Mouse (Mus musculus): ENCODE results near the gene Zfp629. TPM values are rescaled to one million over a fixed set of nuclear protein-coding genes. Genes with fewer than 3 reads are reported as not detected.

Gene Zfp629
- polyA plus RNA-seq, 1 experiment from 2014 or later: 30.8 TPM

GRCm38 (mm10) chr7:127588011-127588871 is 27.4 kb downstream of the Zfp629 start, which contains the start of the genes Ccdc189 and Rnf40:
Ccdc189 (minus strand) TSS chr7:127588595.
Rnf40 (plus strand) TSS chr7:127588767.
- Histone ChIP-seq H3K36me3 (peaks cover 58% of the 10 kb centered on the region), H3K4me2 (replicated peaks) (peak within 1 kb of the TSS; percentile 91), H3K27ac (peak within 1 kb of the TSS; percentile 78), H3K4me1 (replicated peaks) (peaks cover 20% of the 10 kb centered on the region), H3K9ac (replicated peaks) (peak within 1 kb of the TSS; percentile 90), H3K4me3 (replicated peaks) (peak within 1 kb of the TSS; percentile 94), H3K9me3 (no peaks in the 10 kb centered on the region), H3K27me3 (no peaks in the 10 kb centered on the region)
- peak; percentile 98 for ATAC-seq
- WGBS: under 1% methylated on average over 50 of the region's 50 CpGs

GRCm38 (mm10) chr7:127587196-127587595 is 28.4 kb downstream of the Zfp629 start:
- 74% methylated on average over 5 of the region's 5 CpGs for WGBS
- peaks cover 58% of the 10 kb centered on the region for H3K36me3 ChIP-seq
- no peak for ATAC-seq

GRCm38 (mm10) chr7:127586149-127586548 is 29.4 kb downstream of the Zfp629 start:
- no peak for ATAC-seq

More at GRCm38 (mm10) chr7:127587196-127587595, 28.4 kb downstream of the Zfp629 start:
- H3K4me1 ChIP-seq (replicated peaks): peaks cover 20% of the 10 kb centered on the region
- 0 out of 2 replicates have a peak overlapping the region, but pooled peaks have one; percentile 58 for H3K9ac ChIP-seq (replicated peaks)
- H3K9me3 ChIP-seq: no peaks in the 10 kb centered on the region
- peak overlapping the region; percentile 91 for H3K4me2 ChIP-seq (replicated peaks)
- no peak overlapping the region for H3K27ac ChIP-seq
- H3K27me3 ChIP-seq: no peaks in the 10 kb centered on the region
- H3K4me3 ChIP-seq (replicated peaks): peak overlapping the region; percentile 94

GRCm38 (mm10) chr7:127585031-127585430 is 30.6 kb downstream of the Zfp629 start:
- no peak for ATAC-seq
- no peaks in the 10 kb centered on the region for H3K9me3 ChIP-seq
- no peaks in the 10 kb centered on the region for H3K27me3 ChIP-seq
- H3K9ac ChIP-seq (replicated peaks): no peak overlapping the region
- H3K36me3 ChIP-seq: peaks cover 47% of the 10 kb centered on the region
- no peak overlapping the region for H3K4me2 ChIP-seq (replicated peaks)
- H3K4me3 ChIP-seq (replicated peaks): no peak overlapping the region
- H3K27ac ChIP-seq: no peak overlapping the region
- WGBS: 92% methylated on average over 7 of the region's 7 CpGs
- H3K4me1 ChIP-seq (replicated peaks): peaks cover 20% of the 10 kb centered on the region

More at GRCm38 (mm10) chr7:127586149-127586548, 29.4 kb downstream of the Zfp629 start:
- no peak overlapping the region for H3K4me2 ChIP-seq (replicated peaks)
- peaks cover 53% of the 10 kb centered on the region for H3K36me3 ChIP-seq
- peaks cover 20% of the 10 kb centered on the region for H3K4me1 ChIP-seq (replicated peaks)
- no peak overlapping the region for H3K9ac ChIP-seq (replicated peaks)
- H3K27me3 ChIP-seq: no peaks in the 10 kb centered on the region
- 91% methylated on average over 6 of the region's 6 CpGs for WGBS
- no peak overlapping the region for H3K27ac ChIP-seq
- H3K9me3 ChIP-seq: no peaks in the 10 kb centered on the region
- no peak overlapping the region for H3K4me3 ChIP-seq (replicated peaks)

DNA sequence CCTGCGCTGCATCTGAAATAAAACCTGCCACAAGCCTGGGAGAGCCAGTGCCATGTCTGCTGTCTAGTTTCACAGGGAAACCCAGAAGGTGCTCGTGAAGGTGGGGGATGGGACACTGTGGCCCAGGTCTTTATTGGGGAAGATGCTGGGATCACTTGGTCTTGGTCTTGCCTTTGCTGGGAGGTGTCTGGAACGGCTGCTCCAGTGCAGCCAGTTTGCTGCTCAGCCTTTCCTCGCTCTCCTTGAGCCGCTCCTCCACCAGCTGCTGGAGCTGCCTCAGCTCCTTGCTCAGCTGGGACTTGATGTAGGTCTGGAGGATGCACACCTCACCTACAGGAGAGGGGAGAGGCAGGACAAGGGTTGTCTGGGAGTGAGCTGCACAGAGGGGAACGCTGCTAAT is 32.3 kb downstream of the Zfp629 start:
- ATAC-seq: no peak
- Histone ChIP-seq H3K36me3 (peaks cover 55% of the 10 kb centered on the region), H3K4me1 (replicated peaks) (peaks cover 10% of the 10 kb centered on the region), H3K27ac (no peak overlapping the region), H3K9ac (replicated peaks) (no peak overlapping the region), H3K4me2 (replicated peaks) (no peak overlapping the region), H3K4me3 (replicated peaks) (no peak overlapping the region), H3K27me3 (no peaks in the 10 kb centered on the region), H3K9me3 (no peaks in the 10 kb centered on the region)
- WGBS: 95% methylated on average over 6 of the region's 6 CpGs

DNA sequence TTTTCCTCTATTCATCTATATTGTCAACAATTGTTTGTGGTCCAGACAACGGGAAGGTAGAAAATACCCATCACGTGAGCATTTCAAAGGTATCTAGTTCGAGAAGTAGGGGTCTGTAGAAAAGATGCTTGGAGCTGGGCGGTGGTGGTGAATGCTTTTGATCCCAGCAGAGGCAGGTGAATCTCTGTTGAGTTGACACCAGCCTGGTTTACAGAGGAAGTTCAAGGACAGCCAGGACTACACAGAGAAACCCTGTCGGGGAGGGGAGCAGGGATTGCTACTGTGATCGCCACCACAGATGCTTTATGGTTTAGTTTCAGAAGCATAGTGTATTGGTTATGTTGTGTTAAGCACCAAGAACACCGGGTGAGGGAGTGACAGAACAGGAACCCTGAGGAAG is 41.5 kb downstream of the Zfp629 start:
- WGBS: 20% methylated on average over 7 of the region's 7 CpGs
- Histone ChIP-seq H3K27ac (peak overlapping the region; percentile 80), H3K4me3 (replicated peaks) (peak overlapping the region; percentile 89), H3K36me3 (peaks cover 19% of the 10 kb centered on the region), H3K27me3 (no peaks in the 10 kb centered on the region), H3K4me2 (replicated peaks) (peak overlapping the region; percentile 96), H3K9me3 (no peaks in the 10 kb centered on the region), H3K4me1 (replicated peaks) (peaks cover 29% of the 10 kb centered on the region), H3K9ac (replicated peaks) (peak overlapping the region; percentile 88)
- ATAC-seq: no peak

GRCm38 (mm10) chr7:127573503-127574008 is 42.0 kb downstream of the Zfp629 start:
- WGBS: under 1% methylated on average over 26 of the region's 28 CpGs
- H3K36me3 ChIP-seq: peaks cover 20% of the 10 kb centered on the region
- ATAC-seq: peak; percentile 80

DNA sequence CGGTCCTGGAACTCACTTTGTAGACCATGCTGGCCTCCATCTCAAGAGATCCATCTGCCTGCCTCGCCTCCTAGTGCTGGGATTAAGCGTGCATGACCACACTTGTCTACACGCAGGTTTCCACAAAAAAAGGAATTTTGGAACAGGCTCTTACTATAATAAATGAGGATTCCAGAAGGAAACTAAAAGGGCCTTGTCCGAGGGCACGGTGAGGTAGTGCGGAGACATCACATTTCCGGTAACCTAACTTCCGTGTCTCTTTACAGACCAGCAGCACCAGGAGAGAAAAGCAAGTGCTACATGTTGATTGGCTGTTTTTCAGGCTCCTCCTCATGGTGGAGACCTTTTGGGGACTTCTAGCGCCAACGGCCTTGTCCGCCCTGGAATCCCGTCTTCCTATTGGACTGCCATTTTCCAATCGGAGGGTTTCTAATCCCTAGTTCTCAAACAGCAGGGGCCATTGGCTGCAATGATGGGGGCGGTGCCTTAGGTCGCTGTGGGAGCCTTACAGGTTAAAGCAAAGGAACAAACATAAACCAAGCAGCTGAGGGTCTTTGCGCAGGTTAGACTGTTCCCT is 42.6 kb downstream of the Zfp629 start, which contains the start of gene Phkg2:
Gene Phkg2 (plus strand): TSS at position 446 of the 577 bp plus-strand sequence.
- peak; percentile 99 for ATAC-seq
- under 1% methylated on average over 17 of the region's 17 CpGs for WGBS
- peaks cover 15% of the 10 kb centered on the region for H3K36me3 ChIP-seq
- H3K4me3 ChIP-seq (replicated peaks): peak within 1 kb of the TSS; percentile 89
- no peaks in the 10 kb centered on the region for H3K27me3 ChIP-seq
- H3K27ac ChIP-seq: peak within 1 kb of the TSS; percentile 80
- H3K4me2 ChIP-seq (replicated peaks): peak within 1 kb of the TSS; percentile 96
- H3K9ac ChIP-seq (replicated peaks): peak within 1 kb of the TSS; percentile 88
- no peaks in the 10 kb centered on the region for H3K9me3 ChIP-seq
- H3K4me1 ChIP-seq (replicated peaks): peaks cover 29% of the 10 kb centered on the region

More at GRCm38 (mm10) chr7:127573503-127574008, 42.0 kb downstream of the Zfp629 start:
- Histone ChIP-seq H3K4me1 (replicated peaks) (peaks cover 29% of the 10 kb centered on the region), H3K9me3 (no peaks in the 10 kb centered on the region), H3K4me3 (replicated peaks) (peak overlapping the region; percentile 89), H3K4me2 (replicated peaks) (peak overlapping the region; percentile 96), H3K27ac (peak overlapping the region; percentile 80), H3K9ac (replicated peaks) (peak overlapping the region; percentile 88), H3K27me3 (no peaks in the 10 kb centered on the region)

DNA sequence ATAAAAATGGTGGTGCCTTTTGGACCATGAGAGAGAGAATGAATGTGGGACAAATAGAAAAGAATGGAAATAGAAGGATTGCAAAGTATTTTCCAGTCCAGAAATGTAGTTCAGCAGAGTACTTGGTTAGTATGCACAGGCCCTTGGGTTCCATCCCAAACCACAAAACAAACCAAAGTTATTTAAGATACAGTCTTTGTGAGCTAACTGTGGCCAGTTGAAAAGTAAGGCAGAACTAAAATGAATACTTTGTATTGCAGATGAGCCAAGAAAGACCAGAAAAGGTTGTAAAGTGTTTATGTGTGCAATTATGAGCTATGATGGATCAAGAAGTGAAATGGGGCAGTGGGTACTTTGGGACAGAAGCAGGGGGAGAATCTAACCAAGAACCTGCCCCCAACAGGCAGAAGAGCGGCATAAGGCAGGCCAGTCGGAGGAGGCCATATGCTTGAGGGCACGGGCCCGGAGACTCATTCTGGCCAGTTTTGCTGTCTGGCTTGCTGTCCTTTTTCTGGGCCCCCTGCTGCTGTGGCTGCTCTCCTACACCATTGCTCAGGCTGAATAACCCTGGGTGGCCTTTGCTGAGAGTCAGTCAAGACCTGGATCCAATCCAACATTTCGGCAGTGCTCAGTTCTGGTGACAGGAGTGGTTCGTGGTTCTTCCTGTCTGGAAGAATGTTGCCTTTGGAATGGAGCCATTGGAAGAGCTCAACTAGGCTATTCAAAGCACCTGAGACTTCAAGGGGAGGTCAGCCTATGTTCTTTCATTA is 51.0 kb downstream of the Zfp629 start:
- no peaks in the 10 kb centered on the region for H3K9me3 ChIP-seq
- H3K36me3 ChIP-seq: peaks cover 59% of the 10 kb centered on the region
- no peak overlapping the region for H3K27ac ChIP-seq
- H3K27me3 ChIP-seq: no peaks in the 10 kb centered on the region
- no peak overlapping the region for H3K9ac ChIP-seq (replicated peaks)
- WGBS: 88% methylated on average over 6 of the region's 6 CpGs
- no peak overlapping the region for H3K4me3 ChIP-seq (replicated peaks)
- no peaks in the 10 kb centered on the region for H3K4me1 ChIP-seq (replicated peaks)
- H3K4me2 ChIP-seq (replicated peaks): no peak overlapping the region
- ATAC-seq: no peak

DNA sequence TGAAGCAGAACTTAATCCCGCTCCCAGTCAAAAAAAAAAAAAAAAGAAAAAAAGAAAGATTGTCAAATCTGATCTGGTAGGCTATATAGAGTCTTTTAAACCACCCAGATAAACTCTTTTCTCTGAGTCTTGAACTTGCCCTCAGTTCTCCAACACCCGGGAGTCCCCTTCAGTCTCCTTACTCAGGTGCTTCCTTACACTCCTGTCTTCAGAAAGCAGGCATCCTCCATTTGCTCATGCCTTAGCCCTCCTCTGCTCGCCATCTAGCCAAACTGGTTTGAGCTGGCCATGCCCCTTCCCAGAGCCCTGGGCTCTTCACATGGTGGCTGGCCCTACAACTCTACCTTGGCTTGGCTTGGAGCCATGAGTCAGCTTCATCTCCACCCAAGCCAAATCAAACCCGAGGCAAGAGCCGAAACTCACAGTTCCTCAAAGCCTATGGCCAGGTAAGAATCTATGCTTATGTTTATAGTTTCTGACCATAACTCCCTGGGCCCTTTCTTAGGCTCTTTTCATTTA is 54.2 kb downstream of the Zfp629 start, which contains the start of gene Tmem265:
Gene Tmem265 (plus strand): TSS at position 51 of the 519 bp plus-strand sequence.
- Histone ChIP-seq H3K4me2 (replicated peaks) (no peak within 1 kb of the TSS), H3K27me3 (no peaks in the 10 kb centered on the region), H3K9ac (replicated peaks) (no peak within 1 kb of the TSS), H3K9me3 (no peaks in the 10 kb centered on the region), H3K4me3 (replicated peaks) (no peak within 1 kb of the TSS), H3K4me1 (replicated peaks) (no peaks in the 10 kb centered on the region), H3K36me3 (peaks cover 74% of the 10 kb centered on the region), H3K27ac (no peak within 1 kb of the TSS)
- 93% methylated on average over 5 of the region's 5 CpGs for WGBS
- no peak for ATAC-seq

DNA sequence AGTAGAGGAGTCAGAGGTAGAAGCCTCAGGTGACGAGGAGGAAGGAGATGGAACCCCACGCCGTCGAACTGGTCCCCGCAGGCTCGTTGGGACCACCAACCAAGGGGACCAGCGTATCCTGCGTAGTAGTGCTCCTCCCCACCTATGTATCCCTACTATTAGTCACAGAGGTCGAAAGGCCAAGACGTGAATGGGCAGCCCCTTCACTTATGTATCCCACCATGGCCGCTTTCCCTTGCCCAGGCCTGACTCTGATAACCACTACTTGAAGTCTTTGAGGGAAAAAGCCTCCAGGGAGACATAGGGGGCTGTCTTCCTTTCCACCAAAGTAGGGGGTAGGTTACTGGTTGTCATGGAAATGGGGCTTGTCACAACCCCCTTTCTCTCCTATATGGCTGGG is 55.0 kb downstream of the Zfp629 start:
- Histone ChIP-seq H3K9me3 (no peaks in the 10 kb centered on the region), H3K36me3 (peaks cover 75% of the 10 kb centered on the region), H3K27ac (no peak overlapping the region), H3K4me3 (replicated peaks) (no peak overlapping the region), H3K9ac (replicated peaks) (no peak overlapping the region), H3K4me1 (replicated peaks) (no peaks in the 10 kb centered on the region), H3K27me3 (no peaks in the 10 kb centered on the region), H3K4me2 (replicated peaks) (no peak overlapping the region)
- no peak for ATAC-seq
- 94% methylated on average over 11 of the region's 11 CpGs for WGBS
